Mouse (Mus musculus): ENCODE results near the gene Zfp706. TPM values are rescaled to one million over a fixed set of nuclear protein-coding genes. Genes with fewer than 3 reads are reported as not detected.

The Zfp706 gene
- total RNA-seq, 2 experiments from 2014 or later: 214 to 217 TPM

- H3K27ac ChIP-seq: no peak overlapping the region
- no peak for TF ChIP-seq CTCF (IDR thresholded peaks at IDR 0.05)
- intact Hi-C loops (cut with DNase I): no loop called here
- H3K4me3 ChIP-seq: no peak overlapping the region
- DNase-seq (ENCODE audit: extremely low spot score in 1 of 2, low spot score in 2 of 2): no peak
Measured at GRCm38 (mm10) chr15:36974614-36975255, 32.8 kb downstream of the Zfp706 start.

DNA sequence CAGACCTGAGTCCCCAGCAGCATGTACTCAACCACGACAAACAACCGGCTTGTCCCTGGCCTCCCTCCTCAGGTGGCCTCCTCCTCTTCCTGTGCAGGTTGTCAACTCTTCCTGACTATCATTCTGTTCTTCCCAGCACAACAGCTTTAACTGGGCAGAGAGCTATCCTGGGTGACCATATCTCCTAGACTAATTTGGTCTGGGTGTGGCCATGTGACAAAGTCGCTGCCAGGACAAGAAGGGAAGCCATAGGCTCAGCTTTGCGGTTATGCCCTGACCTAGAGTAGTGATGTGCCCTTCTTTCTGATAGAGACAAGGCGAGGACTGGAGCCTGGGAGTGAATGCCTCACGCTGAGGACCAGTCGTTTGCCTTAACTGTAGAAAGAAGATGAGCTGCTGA is 33.9 kb downstream of the Zfp706 start:
- no peak for TF ChIP-seq CTCF (IDR thresholded peaks at IDR 0.05)
- no peak overlapping the region for H3K4me3 ChIP-seq
- intact Hi-C loops (cut with DNase I): no loop called here
- H3K27ac ChIP-seq: no peak overlapping the region
- no peak for DNase-seq (ENCODE audit: extremely low spot score in 1 of 2, low spot score in 2 of 2)

DNA sequence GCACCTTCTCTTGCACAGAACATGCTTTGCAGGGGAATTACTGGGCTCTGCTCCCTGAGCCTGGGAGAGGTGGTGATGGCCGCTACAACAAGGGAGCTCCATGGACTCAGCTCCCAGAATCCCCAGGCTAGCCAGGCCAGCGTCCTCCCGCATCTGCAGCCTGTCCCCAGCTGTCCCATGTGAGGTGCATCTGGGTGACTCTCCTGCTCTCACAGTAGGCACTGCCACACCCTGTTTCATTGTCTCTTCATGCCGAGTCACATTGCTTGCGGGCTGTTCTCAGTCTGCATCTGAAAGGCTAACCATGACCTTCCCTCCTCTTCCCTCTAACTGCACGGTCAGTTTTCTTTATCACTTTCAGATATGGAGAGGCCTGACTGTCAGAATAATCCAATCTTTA is 34.3 kb downstream of the Zfp706 start:
- H3K27ac ChIP-seq: no peak overlapping the region
- DNase-seq (ENCODE audit: extremely low spot score in 1 of 2, low spot score in 2 of 2): no peak
- intact Hi-C loops (cut with DNase I): no loop called here
- no peak overlapping the region for H3K4me3 ChIP-seq
- no peak for TF ChIP-seq CTCF (IDR thresholded peaks at IDR 0.05)

DNA sequence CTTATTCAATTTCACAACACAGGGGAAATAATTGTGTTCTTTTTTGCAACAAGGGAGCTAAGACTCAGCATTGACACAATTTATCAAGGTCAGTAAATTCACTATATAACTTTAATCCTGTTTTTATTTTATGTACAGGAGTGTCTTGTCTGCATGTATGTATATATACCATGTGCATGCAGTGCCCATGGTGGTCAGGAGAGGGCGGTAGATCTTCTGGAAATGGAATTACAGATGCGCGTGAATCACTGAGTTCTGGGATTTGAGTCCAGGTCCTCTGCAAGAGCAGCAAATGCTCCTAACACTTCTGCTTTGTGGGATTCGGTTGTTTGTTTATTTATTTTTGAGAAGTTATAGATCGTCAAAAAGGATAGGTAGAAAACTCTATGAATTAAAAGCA is 37.8 kb downstream of the Zfp706 start:
- no peak for DNase-seq (ENCODE audit: extremely low spot score in 1 of 2, low spot score in 2 of 2)
- no peak overlapping the region for H3K27ac ChIP-seq
- intact Hi-C loops (cut with DNase I): no loop called here
- TF ChIP-seq CTCF (IDR thresholded peaks at IDR 0.05): peak; percentile 28
- H3K4me3 ChIP-seq: no peak overlapping the region

DNA sequence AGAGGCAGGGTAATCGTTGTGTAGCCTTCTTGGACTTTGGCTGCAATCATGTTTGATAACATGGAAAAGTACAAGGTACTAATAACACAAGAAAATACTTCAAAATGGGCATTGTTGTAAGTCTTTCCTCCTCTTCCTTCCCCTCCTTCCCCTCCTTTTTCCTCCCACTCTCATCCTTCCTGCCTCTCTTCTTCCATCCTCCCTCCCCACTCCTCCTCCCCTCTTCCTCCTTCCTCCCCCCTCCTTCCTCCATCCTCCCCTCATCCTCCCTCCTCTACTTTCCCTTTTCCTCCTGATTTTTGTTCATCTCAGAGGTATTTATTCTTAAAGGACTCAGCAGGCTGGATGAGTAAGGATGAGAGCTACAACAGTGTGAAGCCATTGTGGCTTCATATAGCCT is 39.3 kb downstream of the Zfp706 start:
- intact Hi-C loops (cut with DNase I): no loop called here
- Histone ChIP-seq H3K4me3 (peak overlapping the region; percentile 15), H3K27ac (peak overlapping the region; percentile 99)
- no peak for DNase-seq (ENCODE audit: extremely low spot score in 1 of 2, low spot score in 2 of 2)
- TF ChIP-seq CTCF (IDR thresholded peaks at IDR 0.05): no peak

DNA sequence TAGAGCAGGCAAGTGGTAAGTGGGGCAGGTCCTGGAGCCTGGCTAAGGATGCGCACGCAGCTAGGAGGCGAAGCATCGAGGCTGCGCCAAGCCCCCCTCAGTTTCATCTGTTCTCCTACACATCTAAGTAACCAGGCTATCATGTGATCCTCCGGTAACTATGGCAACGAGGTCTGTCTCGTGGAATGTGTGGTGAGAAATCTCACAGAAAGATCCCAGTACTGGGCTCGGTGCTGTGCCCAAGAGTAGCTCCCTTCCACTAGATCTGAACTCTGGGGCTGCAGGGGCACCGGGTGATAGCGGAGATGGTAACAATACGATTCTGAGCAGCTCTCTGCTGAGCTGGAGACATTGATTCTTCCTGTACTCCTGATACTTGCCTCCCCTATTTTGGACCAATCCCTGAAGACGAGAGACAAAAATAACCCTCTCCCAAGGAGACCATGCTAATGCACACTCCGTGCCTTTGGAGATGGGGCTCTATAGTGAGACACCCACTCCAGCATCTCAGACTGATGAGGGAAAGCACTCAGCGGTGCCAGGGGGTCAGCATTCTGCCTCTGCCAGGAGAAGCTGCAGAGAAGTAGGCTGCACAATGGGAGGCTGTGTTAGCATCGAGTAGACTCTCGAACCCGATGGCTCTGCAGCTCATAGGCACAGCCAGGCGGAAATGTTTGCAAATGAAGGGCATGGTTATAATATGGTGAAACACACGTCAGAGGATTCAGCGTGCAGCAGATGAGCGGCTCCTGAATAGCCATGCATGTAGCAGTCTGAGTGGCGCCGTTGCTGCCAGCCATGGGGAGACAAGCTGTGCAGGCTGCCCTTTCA is 40.0 kb downstream of the Zfp706 start:
- TF ChIP-seq CTCF (IDR thresholded peaks at IDR 0.05): no peak; the same call in 1 of the 2 replicates
- H3K4me3 ChIP-seq: peak overlapping the region; percentile 15
- peak; percentile 84 to 87 for DNase-seq (ENCODE audit: extremely low spot score in 1 of 2, low spot score in 2 of 2)
- intact Hi-C loops (cut with DNase I): loop anchor here (1.0 to 2.0 kb wide), 3 partner anchors 29 to 175 kb away; no protein-coding TSS in a partner anchor
- peak overlapping the region; percentile 99 for H3K27ac ChIP-seq

GRCm38 (mm10) chr15:36966940-36967339 is 40.6 kb downstream of the Zfp706 start:
- peak overlapping the region; percentile 15 for H3K4me3 ChIP-seq
- intact Hi-C loops (cut with DNase I): loop anchor here (1.0 to 2.0 kb wide), 3 partner anchors 28 to 174 kb away; no protein-coding TSS in a partner anchor
- peak overlapping the region; percentile 99 for H3K27ac ChIP-seq
- no peak for TF ChIP-seq CTCF (IDR thresholded peaks at IDR 0.05)
- DNase-seq (ENCODE audit: extremely low spot score in 1 of 2, low spot score in 2 of 2): peak; percentile 35 to 51

DNA sequence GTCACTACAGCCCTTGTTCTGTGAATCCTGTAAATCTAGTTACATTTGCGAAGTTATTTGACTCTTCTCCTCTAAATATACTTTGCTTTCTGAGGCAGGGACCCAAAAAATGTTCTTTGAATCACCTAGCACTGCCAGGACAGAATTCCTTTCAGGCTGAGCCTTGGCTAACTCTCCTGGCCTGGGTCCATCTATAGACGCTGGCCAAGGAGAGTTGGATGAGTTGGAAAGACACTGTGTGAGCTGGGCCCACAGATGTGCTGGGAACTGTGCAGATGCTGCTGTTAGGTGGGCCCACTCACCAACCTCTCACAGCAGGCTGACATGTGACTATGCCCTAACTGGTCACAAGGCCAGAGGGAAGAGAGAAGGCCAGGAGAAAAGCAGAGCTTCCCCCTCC is 41.1 kb downstream of the Zfp706 start:
- Histone ChIP-seq H3K27ac (peak overlapping the region; percentile 99), H3K4me3 (no peak overlapping the region)
- no peak for DNase-seq (ENCODE audit: extremely low spot score in 1 of 2, low spot score in 2 of 2)
- no peak for TF ChIP-seq CTCF (IDR thresholded peaks at IDR 0.05)
- intact Hi-C loops (cut with DNase I): loop anchor here (2.0 kb wide), 2 partner anchors 28 to 174 kb away; no protein-coding TSS in a partner anchor

DNA sequence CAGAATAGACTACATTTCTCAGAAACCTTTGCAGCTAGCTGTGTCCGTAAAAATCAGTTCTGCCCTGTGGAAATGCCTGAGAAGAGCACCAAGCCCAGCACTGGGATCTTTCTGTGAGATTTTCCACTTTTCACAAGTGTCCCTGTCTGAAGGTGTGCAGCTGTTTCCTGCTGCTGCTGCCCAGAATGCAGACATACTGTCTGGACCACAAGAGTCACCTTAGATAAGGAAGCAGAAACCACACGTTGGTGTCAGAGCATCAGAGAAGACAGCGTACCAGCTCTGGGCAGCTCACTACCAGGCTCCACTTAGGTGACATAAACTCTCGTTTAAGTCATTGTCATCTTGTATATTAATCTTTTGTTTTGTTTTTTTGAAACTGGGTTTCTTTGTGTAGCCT is 41.8 kb downstream of the Zfp706 start:
- TF ChIP-seq CTCF (IDR thresholded peaks at IDR 0.05): no peak
- no peak overlapping the region for H3K4me3 ChIP-seq
- intact Hi-C loops (cut with DNase I): loop anchor here (2.0 kb wide), 2 partner anchors 27 to 173 kb away; no protein-coding TSS in a partner anchor
- H3K27ac ChIP-seq: peak overlapping the region; percentile 12; the same call in 1 of the 2 replicates
- no peak for DNase-seq (ENCODE audit: extremely low spot score in 1 of 2, low spot score in 2 of 2)

DNA sequence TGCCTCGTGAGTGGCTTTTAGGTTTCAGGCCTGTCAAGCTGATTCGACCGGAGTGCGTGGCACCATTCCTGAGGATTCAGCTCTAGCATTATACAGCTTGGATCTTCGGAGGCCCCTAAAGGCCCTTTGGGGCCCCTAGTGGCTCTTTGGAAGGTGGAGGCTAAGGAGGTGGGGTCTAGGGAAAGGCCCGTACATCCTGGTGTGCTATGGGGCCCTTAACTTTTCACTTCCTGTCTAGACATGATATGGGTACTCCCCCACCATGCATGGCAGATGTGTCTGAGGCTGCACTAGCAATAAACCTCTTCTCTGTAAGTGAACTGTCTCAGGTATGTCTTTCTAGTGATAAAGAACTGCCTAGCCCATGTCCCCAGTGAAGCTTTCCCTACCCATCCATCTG is 44.6 kb downstream of the Zfp706 start:
- H3K4me3 ChIP-seq: no peak overlapping the region
- no peak overlapping the region for H3K27ac ChIP-seq
- no peak for DNase-seq (ENCODE audit: extremely low spot score in 1 of 2, low spot score in 2 of 2)
- TF ChIP-seq CTCF (IDR thresholded peaks at IDR 0.05): no peak
- intact Hi-C loops (cut with DNase I): no loop called here

DNA sequence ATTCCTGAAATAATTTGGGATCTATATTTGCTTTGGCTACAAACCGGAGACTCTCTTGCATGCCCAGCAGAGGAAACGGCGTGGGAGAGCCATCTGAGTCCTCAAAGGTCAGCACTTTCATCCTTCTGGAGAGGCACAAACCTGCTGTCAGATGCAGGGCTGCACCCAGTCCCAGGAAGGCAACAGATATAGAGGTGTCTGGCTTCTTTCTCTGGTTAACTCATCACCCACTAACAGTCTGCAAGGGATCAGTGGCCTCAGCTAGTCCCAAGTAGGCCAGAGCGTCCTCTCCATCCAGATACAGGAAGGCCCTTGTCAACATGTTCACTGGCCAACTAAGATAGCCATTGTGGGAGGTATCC is 46.7 kb downstream of the Zfp706 start:
- intact Hi-C loops (cut with DNase I): loop anchor here (1.0 kb wide), 1 partner anchor 168 kb away; no protein-coding TSS in a partner anchor
- no peak for DNase-seq (ENCODE audit: extremely low spot score in 1 of 2, low spot score in 2 of 2)
- no peak for TF ChIP-seq CTCF (IDR thresholded peaks at IDR 0.05)
- no peak overlapping the region for H3K4me3 ChIP-seq
- H3K27ac ChIP-seq: peak overlapping the region; percentile 93
